Mouse (Mus musculus) cerebellum, postnatal 14 days (tissue): Measurements from ENCODE around the gene Plcl1.
"Not testable (repeated sequence)": the region's sequence is repeated elsewhere in the genome, so short reads cannot be mapped to it uniquely, and the experiment has no call there.

ENCODE experiments used
- DNase-seq, 2 experiments: peaks; one replicate each; pipeline ENCODE4 v3.0.0; 2021; ENCODE audit warnings: mixed read lengths in 2 of 2

Plcl1 gene

GRCm38 (mm10) chr1:55445043-55445688, 39.4 kb downstream of the Plcl1 start:
- DNase-seq, result no peak

DNA sequence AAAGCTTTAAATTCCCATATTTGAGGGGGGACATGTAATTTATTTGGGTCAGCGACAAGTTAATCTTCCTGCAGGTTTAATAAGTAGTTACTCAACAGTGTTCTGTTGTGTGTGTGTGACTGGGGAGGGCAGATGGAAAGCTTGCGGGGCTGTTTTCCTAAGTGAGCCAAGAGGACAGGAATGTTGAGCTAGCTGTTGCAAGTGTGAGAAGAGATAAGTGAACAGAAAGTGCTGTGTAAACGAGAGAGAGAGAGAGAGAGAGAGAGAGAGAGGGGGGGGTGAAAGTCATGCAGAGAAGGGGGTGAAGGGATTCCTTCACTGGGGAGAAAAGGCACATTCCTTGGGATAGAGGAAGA, 39.9 kb downstream of the Plcl1 start:
- no peak for DNase-seq

DNA sequence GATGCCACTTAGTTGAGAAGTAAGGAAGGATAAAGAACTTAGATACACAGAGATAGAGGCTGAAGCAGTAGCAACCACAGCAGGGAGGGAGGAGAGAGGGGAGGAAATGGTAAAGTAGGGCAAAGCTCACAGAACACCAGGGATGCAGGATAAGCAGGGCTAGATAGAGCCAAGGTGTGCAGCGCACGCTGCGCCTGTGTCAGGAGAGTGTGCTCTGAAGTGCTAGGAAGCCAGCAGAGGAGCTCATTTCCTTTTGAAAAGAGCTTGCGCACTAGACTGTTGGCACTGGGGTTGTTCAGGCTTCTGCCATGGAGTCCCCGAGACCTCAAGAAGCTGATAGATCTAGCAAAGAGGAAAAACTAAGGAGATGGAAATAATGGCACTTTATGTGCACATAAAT, 40.6 kb downstream of the Plcl1 start:
- DNase-seq, result no peak

- no peak for DNase-seq
Observed at GRCm38 (mm10) chr1:55446876-55447275, 41.2 kb downstream of the Plcl1 start.

DNA sequence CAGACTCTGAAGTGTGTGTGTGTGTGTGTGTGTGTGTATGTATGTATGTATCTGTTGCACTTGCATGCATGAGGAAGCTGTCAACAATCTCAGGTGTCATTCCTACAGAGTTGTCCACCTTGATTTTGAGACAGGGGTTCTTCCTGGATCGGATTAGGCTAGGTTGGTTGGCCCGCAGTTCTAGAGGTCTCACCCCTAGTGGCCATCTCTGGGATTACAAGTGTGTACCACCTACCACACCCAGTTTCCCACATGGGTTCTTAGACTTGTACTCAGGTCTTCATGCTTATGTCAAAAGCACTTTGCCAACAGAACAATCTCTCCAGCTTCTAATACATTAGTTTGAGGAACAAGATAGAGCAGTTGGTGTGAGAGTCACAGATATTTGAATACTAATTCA, 41.9 kb downstream of the Plcl1 start:
- DNase-seq, result peak in 1 of 2 experiments; percentile 15

DNA sequence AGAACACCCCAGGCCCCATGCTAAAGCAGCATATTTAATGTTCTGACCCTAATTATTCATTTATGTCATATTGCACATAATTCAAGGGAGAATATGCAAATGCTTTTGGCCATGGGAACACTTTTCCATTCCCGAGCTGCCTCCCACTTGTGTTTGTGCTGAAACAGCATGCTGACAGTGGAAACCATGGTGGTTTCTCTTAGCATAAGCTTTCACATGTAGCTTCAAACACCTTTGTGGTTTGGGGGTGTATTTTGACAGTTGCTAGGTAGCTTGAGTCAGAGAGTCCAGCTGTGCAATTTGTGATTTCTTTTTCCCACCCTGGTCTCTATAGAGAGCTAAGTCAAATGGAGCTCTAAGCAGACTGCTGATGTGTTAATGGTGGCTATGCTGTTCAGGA, 42.4 kb downstream of the Plcl1 start:
- no peak for DNase-seq

GRCm38 (mm10) chr1:55449779-55450178, 44.1 kb downstream of the Plcl1 start:
- no peak for DNase-seq

DNA sequence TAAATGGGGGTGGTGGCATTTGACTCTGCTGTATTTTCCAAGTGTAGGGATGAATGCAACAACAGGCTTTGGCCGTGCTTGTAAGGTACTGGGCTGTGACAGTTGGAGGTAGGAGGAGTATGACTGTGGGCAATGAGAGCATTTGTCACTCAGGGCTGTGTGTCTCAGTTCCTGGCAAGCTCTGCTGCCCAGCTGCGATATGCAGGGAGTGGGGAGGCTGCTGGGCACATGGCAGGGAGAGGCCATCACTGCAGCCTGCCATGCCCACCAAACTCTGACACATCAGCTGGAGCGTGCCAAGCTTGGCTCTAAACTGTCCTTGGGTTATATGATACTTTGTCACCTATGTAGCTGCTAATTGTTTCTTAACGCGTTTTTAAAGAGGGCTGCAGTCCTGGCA, 48.4 kb downstream of the Plcl1 start:
- DNase-seq, result peak; percentile 62 to 66

GRCm38 (mm10) chr1:55462301-55462700, 56.6 kb downstream of the Plcl1 start:
- no peak for DNase-seq

- DNase-seq, result no peak
Observed at GRCm38 (mm10) chr1:55473756-55474155, 68.0 kb downstream of the Plcl1 start.

DNA sequence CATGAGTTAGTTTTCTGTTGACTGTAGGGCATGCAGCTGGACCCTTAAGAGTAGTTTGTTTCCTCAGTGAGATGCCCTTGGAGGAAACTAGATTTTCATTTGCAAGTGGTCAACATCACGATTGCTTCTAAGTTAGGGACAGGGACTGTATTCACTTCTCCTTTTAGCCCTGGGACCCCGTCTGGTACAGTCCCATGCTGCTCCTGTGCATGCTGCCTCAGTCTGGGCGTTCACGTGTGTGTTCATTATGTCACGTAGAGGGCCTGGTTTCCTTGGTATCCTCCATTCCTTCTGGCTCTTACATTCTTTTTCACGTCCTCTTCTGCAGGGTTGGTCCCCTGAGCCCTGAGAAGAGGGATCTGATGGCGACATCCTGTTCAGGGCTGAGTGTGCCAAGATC, 69.3 kb downstream of the Plcl1 start:
- DNase-seq, result no peak

- not testable (repeated sequence) for DNase-seq
Observed at GRCm38 (mm10) chr1:55487371-55487770, 81.7 kb downstream of the Plcl1 start.

DNA sequence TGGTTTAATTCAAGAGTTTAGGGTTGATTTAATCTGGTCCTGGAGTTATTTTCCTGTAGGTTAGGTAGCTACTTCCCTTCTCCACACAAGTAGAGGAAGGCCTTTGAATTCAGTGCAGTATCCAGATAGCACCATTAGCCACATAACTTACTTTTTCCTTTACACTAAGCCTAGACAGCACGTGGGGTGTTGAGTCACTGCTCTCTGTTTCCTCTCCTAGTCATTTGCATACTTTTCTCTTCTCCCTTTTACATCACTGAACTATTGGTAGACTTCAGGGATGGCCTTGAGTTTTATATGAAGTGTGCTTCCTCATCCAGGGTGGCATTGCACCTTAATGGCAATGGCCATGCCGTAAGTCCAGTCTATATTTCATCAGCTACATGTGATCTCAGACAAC, 82.5 kb downstream of the Plcl1 start:
- DNase-seq, result no peak

DNA sequence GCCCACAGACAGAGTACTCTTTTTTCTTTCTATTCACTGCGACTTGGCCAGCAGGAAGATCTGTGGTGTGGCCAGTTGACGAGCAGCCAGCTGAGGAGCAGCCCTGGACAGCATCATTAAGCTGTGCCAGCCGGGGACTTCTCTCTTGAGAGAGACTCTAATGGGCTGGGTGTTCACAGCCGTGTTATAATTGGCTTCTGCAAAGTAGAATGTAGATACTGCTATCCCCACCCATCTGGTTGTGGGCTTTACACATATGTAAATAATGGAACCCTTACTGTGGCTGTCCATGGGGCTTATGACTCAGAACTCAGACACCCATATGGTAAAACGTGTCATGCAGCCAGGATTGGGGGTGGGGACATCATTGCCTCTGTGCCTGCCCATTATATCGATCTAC, 83.6 kb downstream of the Plcl1 start:
- DNase-seq, result peak; percentile 73 to 74

DNA sequence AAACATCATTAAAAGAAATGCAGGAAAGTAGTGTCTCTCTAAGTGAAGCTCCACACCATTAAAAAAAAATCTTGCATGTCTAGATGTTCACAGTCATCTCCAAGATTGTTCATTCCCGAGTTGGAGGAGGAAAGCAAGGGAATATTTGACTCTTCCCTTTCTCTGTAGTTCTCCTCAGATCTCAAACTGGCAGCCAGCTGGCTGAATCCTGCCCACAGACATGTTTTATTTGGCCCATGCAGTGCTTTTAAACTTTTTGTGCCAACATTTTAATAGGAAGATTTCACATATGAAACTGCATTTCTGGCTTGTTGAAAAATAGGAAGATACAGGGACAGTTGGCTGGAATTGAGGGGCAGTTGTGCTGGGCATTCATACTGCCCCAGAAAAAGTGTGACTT, 94.2 kb downstream of the Plcl1 start:
- peak; percentile 14 to 46 for DNase-seq

DNA sequence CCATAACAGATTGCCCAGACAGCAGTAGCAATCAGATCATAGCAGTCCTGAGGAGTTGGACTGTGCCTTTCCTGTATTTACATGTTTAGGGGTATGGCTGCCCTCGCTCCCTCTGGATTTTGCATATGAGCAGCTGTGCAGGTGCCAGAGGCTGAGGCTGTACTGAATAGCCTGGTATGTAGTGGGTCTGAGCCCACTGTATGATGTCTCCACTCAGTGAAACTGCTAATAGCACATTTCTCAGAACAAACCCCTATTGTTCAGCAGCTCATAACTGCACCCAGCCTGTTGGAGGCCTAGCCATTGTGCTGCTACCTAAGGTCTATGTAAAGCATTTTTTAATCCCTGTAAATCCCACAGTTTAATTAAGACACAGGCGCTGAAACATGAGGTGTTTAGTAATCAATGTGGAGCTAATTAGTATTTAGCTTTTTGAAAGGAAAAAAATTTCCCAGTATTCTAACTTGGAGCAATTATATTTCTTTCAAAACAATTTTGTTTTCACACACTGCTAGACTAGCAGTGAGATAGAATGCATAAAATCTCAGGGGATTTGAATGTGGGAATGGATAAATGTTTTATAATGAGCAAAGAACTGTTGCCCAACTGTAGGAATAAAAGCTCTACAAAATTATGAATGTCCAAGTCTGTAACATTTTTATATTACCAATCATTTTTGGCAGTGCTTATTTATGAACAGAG, 95.4 kb downstream of the Plcl1 start:
- peak in 1 of 2 experiments; percentile 10 for DNase-seq

- DNase-seq, result no peak
Observed at GRCm38 (mm10) chr1:55505811-55506210, 100.1 kb downstream of the Plcl1 start.

GRCm38 (mm10) chr1:55507061-55507460, 101.3 kb downstream of the Plcl1 start:
- DNase-seq, result no peak

GRCm38 (mm10) chr1:55509587-55509986, 103.9 kb downstream of the Plcl1 start:
- DNase-seq, result no peak

DNA sequence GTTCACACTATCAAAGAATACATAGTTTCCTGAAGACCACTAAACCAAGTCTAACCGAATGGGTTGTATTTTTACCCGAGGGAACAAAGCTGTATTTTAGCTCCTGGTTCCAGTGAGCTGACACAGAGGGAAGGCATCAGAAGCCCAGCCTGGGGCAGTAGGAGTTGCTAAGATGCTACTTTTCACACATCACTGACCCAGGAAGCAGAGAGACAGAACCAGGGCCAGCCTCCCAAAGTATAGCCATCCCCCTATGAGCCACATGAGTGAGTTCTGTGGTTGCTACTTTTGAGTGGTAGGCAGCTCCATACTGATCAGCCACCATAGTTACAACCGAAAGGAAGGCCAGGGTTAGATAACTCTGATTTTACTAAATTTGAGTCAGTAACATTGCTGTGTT, 106.4 kb downstream of the Plcl1 start:
- no peak for DNase-seq

GRCm38 (mm10) chr1:55512799-55513198, 107.1 kb downstream of the Plcl1 start:
- DNase-seq, result not testable (repeated sequence)

DNA sequence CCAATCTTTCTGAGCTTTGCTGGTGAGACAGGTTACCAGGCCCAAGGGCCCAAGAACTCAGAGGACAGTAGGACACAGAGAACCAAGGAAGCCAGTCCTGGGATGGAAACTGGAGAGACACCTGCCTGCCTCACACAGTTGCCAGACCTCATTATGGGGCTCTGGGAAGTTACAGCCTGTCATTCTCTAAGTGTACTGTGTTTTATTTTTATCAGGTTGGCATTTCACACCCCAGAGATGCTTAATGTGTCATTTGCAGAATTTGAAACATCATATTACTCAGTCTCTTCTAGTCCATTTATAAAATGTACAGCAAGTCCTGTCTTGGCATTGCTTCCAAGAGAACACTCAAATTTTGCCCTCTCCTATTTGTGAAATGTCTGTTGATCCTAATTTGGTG, 111.5 kb downstream of the Plcl1 start:
- no peak for DNase-seq

DNA sequence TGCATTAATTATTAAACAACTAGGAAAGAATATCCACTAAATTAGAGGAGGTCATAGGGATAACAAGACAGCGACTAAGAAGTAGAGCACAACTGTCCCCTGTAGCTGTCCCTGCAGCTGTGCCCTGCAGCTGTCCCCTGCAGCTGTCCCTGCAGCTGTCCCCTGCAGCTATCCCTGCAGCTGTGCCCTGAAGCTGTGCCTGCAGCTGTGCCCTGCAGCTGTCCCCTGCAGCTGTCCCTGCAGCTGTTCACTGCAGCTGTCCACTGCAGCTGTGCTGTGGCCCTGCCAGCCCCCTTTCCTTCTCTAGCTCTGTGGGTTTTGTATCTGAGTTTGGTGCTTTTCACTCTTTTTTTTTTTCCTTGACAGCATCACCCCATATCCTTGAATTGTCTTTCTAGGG, 118.2 kb downstream of the Plcl1 start:
- no peak for DNase-seq

DNA sequence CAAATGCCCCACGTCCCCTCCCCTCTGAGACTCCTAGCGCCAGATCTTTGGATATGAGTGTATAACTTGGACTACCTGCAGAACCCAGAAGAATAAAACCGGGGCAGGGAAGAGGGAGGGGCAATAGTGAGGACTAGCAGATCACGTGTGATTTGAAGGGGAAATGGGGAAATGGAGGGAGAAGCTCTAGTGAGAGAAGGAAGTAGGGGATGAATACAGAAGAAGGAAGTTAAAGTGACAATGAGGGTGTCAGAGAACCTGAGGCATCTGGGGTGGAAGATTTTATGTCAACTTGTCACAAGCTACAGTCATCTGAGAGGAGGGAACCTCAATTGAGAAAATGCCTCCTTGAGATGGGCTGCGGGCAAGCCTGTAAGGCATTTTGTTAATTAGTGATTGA, 119.4 kb downstream of the Plcl1 start:
- no peak for DNase-seq

DNA sequence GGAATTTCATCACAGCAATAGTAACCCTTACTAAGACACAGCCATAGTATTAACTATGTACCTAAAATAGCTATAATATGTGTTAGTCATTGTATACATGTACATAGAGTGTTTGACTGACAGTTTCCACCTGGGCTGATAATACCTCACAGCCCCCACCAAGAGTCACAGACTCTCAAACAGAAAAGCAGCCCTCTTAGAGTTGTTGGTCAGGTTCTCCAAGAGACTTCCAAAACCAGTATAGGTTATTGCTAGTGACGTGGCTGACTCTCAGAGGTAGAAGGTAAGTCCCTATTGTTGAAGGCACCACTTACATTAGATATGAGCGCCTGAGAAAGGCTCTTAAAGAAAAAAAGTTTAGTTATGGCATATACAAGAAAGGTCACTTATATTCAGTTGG, 120.0 kb downstream of the Plcl1 start:
- no peak for DNase-seq
